Mouse (Mus musculus) monocyte, adult 5-6 weeks (primary cell): ENCODE measurements around the gene Rbak. TPM values are rescaled to one million over a fixed set of nuclear protein-coding genes. Genes with fewer than 3 reads are reported as not detected.
"Not testable (repeated sequence)": the region's sequence is repeated elsewhere in the genome, so short reads cannot be mapped to it uniquely, and the experiment has no call there.

Experiments
- ATAC-seq: fragments of 153-309, 156-312 bp; replicated peaks from 2 replicates; pipeline ENCODE4 v1.8.0; 2017; ENCODE audit warnings: mild to moderate bottlenecking; ENCODE audit not compliant: low TSS enrichment, insufficient number of reproducible peaks, severe bottlenecking, poor library complexity, low FRiP score
- total RNA-seq: library from RNA; stranded (forward); fragments of 200-1000, 200-491, 200-594 nt; gene quantifications from 3 replicates; pipeline ENCODE4 v1.2.3, GENCODE M21; 2017

Gene Rbak
- total RNA-seq: 6.0 to 19.7 TPM (median 18.1 TPM) in 3 replicates

GRCm38 (mm10) chr5:143180255-143181076 lies at the start of gene Rbak, which contains the start of gene Spdye4b:
Gene Rbak, minus strand, starts transcription at chr5:143180775.
Gene Spdye4b, plus strand, starts transcription at chr5:143181017.
- ATAC-seq: peak; percentile 96

DNA sequence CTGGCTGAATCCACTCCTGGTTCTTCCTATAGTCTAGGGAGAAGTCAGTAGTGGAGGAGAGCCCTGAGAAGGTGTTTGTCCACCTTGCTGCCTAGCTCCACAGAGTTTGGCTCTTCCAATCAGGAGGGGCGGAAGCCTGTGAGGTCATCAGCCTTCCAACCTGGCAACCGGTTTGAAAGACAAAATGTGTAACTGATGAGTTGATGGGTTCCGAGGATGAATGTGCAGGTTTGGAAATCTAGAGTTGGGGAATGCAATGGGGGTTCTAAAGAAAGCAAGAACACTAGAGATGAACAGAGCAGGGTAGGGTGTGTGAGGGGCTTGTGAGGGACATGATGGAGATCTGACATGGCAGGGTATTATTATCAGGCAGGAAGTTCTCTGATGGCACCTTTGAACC lies 46.2 kb upstream of the Rbak start, which contains the start of gene Spdye4a:
Spdye4a (minus strand) TSS at position 101 of the 400 bp plus-strand sequence.
- no peak for ATAC-seq

DNA sequence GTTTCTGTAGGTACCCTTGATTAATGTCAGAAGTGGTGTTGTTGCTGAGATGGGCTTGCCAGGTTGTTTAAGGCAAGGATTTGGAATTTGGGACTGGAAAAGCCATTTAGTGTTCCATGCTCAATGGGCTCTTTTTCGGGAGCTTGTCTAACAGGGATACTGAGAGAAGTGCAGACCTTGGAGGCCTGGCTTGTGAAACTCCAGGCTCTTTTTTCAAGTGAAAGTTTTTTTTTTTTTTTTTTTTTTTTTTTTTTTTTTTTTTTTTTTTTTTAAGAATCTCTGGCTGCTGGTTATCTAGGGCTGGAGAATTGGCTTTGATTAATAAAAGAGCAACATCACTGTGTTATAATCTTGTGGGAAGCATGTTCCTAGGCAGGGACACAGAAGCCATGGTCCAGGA lies 41.7 kb upstream of the Rbak start:
- no peak for ATAC-seq

- ATAC-seq: no peak
Observed at GRCm38 (mm10) chr5:143220996-143221395, 40.4 kb upstream of the Rbak start.

DNA sequence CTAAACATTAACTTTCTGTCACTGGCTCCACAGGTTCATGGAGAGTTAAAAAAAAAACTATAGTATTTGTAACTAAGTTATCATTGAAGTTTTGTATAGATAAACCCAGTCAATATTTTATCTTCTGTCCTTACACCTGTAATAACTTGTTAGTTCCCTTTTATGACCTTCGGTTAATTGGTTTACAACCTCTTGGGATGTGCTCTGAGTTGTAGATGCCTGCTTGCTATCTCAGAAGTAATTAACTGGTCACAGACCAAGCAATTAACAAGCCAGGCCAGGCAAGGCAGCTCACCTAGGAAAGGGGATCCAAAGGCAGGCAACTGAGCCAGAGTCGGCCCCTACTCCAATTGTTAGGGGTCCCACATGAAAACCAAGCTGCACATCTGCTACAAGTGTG lies 33.3 kb upstream of the Rbak start:
- ATAC-seq: no peak

DNA sequence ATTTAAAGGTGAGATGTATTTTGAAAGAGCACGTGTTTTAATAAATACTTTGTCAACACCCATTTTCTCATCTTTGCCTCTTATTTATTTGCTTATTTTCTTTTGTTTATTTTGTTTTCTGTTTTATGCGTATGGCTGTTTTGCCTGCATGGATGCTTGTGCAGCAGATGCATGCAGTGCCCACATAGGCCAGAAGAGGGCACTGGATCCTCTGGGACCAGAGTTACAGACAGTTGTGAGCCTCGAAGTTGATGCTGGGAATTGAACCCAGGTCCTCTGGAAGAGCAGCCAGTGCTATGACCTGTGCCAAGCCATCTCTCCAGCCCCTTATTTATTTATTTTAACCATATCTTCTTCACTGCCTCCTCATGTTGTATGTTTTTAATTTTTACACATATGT lies 24.4 kb upstream of the Rbak start:
- ATAC-seq: no peak

GRCm38 (mm10) chr5:143196506-143196905 lies 15.9 kb upstream of the Rbak start:
- ATAC-seq: no peak

DNA sequence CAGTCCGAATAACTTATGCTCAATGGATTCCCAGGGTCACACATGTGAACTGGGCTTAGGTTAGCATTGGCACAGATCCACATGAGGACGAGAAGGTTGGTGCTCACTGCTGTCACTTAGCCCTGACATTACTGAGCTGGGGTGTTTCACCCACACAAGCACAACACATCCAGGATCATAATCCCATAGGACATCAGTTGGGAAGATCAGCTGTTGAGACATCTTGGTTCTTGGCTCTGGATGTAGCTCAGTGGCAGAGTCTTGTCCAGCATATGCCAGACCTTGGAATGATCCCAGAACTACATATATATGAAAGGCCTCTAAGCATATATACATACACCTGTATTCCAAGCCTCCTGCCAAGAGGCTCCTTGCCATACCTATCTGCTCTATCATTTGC lies 14.6 kb upstream of the Rbak start:
- ATAC-seq: no peak

DNA sequence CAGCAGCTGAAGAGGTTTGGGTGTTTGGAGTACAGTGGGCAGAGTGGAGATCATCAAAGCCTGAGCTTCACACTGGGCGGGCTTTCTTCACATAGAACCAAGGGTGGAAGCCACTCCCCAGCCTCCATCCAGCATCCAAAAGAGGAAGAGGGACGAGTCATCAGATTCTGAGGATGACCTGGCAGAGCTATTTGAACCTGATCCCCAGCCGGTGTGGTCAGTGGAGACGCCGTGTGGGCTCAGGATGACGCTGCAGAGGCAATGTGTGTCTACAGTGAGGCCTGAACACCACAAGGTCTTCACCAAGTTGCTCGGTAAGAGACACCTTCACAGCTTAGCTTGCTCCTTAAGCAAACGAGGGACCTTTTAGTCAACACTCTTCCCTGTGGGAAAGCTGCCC lies 14.2 kb upstream of the Rbak start:
- not testable (repeated sequence) for ATAC-seq

- no peak for ATAC-seq
Observed at GRCm38 (mm10) chr5:143192806-143193205, 12.2 kb upstream of the Rbak start.

GRCm38 (mm10) chr5:143188014-143188413 lies 7.4 kb upstream of the Rbak start:
- ATAC-seq: not testable (repeated sequence)

DNA sequence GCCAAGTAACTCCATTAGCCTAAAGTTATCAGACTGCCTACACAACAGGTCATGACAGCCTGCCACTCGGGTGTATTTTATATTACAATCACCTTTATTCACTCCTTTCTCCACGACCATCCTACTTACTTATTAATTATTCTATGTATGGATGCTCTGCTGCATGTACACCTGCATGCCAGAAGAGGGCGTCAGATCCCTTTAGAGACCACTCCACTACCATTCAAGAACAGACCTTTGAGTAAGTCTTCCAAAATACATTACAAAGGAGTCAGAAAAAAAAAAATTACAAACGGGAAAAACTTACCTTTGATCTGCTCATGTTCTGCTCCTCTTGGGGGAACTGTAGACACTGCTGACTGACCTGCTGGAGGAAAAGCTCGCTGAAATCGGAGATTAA lies 1.4 kb downstream of the Rbak start:
- no peak for ATAC-seq

GRCm38 (mm10) chr5:143177541-143178200 lies 2.9 kb downstream of the Rbak start:
- ATAC-seq: no peak

GRCm38 (mm10) chr5:143175970-143176369 lies 4.6 kb downstream of the Rbak start:
- no peak for ATAC-seq

DNA sequence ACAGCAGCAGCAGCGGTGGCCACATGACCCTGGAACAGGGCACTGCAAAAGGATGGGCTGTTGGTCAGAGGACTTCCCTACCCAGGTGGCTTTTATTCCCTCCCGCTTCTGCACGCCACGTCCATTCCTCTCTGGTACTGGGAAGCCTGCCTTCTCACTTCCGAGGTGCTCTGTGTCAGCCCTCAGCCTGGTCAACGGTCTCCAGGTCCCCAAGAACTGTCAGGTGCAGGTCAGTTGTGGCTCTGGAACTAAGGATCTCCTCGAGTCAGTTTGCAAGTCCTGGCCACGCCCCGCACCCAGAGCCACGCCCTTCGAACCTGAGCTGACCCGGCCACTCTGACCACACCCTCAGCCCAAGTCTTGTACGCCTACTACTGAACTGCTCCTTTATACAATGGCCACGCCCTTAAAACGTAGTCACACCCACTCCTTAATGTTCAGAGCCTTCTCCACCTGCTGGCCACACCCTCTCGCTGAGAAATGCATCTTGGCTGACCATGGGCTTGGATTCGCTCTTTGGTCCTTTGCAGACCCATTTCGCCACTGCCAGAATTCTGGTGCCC lies 15.0 kb downstream of the Rbak start:
- peak; percentile 71 for ATAC-seq

DNA sequence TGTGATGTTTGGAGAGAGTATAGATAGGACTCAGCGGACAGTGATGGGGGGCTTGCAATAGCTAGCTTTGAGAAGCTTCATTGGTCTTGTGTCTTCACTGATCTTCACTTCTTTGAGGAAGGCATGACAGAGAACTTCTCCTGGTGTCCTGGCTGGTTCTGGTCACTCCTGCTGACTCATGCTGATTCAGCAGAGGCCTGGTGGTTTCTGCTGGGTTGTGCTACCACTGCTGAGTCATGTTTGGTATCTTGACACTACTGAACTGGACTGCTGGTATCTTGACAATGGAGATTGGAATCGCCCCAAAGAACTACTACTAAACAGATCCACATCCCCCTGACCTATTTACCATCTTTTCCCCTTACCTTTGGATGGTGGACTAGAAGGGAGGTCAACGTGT lies 25.0 kb downstream of the Rbak start:
- ATAC-seq: no peak

GRCm38 (mm10) chr5:143153756-143154155 lies 26.8 kb downstream of the Rbak start:
- no peak for ATAC-seq

- ATAC-seq: no peak
Observed at GRCm38 (mm10) chr5:143150044-143150443, 30.5 kb downstream of the Rbak start.

DNA sequence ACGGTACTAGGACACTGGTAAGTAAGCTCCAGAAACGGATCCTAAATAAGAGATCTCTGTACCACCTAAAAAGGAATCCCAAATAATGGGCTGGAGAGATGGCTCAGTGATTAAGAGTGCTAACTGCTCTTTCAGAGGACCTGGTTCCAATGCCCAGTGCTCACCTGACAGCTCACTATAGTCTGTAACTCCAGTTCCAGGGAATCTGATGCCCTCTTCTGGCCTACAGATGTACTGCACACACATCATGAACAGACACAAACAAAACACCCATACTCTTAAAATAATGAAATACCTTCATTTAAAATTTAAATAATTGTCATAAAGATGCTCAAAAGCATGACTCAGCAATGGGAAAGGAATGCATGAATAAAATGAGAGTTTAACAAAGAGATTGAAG lies 31.0 kb downstream of the Rbak start:
- no peak for ATAC-seq

- no peak for ATAC-seq
Observed at GRCm38 (mm10) chr5:143148661-143149060, 31.9 kb downstream of the Rbak start.
